Mouse (Mus musculus): ENCODE measurements around the gene B3gnt5.
"Not testable (repeated sequence)": the region's sequence is repeated elsewhere in the genome, so short reads cannot be mapped to it uniquely, and the experiment has no call there.

GRCm38 (mm10) chr16:19724139-19724538, 35.9 kb upstream of the B3gnt5 start:
- TF ChIP-seq EP300 (IDR thresholded peaks at IDR 0.05), result not testable (repeated sequence)
- TF ChIP-seq CTCF (IDR thresholded peaks at IDR 0.05), result peak; percentile 61

All from lung, postnatal 0 days (tissue).